Mouse (Mus musculus): ENCODE results near the gene Dhrs7c.

DNA sequence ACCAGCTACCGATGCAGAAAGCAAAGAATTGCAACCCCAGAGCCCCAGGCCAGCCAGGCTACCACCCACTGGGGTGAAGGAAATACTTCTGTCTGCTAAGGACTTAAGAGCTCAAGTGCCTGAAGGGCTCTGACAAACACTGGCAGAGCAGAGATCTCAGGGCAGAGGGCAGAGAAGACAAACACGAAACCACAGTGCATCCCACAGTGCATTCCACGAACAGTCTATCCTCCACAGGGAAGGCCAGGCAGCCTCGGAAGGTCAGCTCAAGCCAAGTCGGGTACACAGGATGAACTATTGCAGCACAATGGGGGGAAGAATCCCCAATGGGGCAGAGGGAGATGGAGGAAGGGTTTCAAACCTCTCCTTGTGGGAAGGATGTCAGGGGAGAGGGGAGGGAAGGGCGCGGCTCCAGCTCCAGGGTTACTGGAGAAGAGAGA is 63.4 kb downstream of the Dhrs7c start:
- no peak for TF ChIP-seq EP300 (IDR thresholded peaks at IDR 0.05; ENCODE audit: low read length)
- no peak for TF ChIP-seq POLR2A (IDR thresholded peaks at IDR 0.05; ENCODE audit: low read depth, low read length)
- TF ChIP-seq ELF1 (IDR thresholded peaks at IDR 0.05; ENCODE audit: low read depth, low read length), result no peak
- no peak for TF ChIP-seq USF1 (IDR thresholded peaks at IDR 0.05; ENCODE audit: low read depth, low read length)
- no peak for TF ChIP-seq KAT2A (IDR thresholded peaks at IDR 0.05; ENCODE audit: insufficient replicate concordance, low read length)
- TF ChIP-seq POLR2AphosphoS2 (IDR thresholded peaks at IDR 0.05; ENCODE audit: low read depth, low read length), result no peak
- no peak for TF ChIP-seq MAZ (IDR thresholded peaks at IDR 0.05; ENCODE audit: low read depth, low read length)
- TF ChIP-seq ZNF384 (IDR thresholded peaks at IDR 0.05; ENCODE audit: low read depth, low read length), result no peak
- no peak for TF ChIP-seq CTCF (conservative IDR thresholded peaks at IDR 0.05 in 1 of 2, IDR thresholded peaks at IDR 0.05 in 1 of 2; ENCODE audit: low read depth in 2 of 2, low read length in 2 of 2)
- TF ChIP-seq IRF4 (IDR thresholded peaks at IDR 0.05; ENCODE audit: low read depth, low read length), result no peak
- no peak for TF ChIP-seq NELFE (IDR thresholded peaks at IDR 0.05; ENCODE audit: low read depth, low read length)
